Mouse (Mus musculus) lung, postnatal 36 days (tissue): ENCODE data around the gene Supt5.
A peak's percentile ranks its signal among the peaks of the same experiment; 100 is the strongest.

Source experiments
- DNase-seq: peaks from one replicate; pipeline ENCODE4 v3.0.0; 2022; ENCODE audit warnings: mixed read lengths

Gene Supt5

DNA sequence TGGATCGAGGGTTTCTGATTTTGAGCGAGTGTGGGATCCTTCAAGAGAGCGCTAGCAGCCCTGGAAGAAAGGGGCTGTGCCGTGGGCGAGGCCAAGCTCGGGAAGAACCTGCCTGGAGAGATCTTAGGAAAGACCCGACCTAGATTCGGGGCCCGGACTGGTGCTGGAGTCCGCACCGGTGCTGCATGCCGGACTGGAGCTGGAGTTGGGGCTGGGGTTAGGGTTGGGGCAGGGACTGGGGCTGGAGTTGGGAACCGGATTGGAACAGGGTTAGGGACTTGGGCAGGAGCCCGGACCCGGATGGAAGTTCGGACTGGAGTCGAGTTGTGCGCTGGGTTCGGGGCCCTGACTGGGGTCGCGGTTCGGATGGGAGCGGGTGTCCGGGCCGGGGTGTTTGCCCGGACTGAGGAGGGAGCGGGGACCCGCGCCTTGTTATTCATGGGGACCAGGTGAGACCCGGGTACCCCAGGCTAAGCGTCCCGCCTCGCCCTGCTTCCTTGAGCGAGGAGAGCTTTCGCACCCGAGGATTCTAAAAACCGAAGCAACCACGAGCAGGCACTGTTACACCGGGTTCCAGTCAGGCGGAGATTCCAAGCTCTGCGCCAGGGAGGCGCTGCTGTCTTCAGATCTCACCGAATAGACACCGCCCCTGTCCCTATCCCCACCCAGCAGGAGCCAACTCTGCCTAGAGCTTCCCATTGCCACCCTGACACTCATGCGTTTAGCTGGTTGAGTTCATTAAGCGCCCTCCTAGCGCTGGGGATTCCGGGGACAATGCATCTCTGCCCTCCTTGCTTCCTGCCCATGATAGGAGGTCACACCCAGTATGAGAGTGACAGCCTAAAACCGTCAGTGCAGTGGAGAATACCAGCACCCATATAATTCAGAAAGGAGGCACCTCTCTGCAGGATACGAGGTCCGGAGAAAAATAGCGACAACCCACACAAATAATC, 47.6 kb downstream of the Supt5 start, which contains the start of gene Selenov:
Gene Selenov, minus strand, starts transcription at position 549 of the 953 bp plus-strand sequence.
- DNase-seq: no peak

DNA sequence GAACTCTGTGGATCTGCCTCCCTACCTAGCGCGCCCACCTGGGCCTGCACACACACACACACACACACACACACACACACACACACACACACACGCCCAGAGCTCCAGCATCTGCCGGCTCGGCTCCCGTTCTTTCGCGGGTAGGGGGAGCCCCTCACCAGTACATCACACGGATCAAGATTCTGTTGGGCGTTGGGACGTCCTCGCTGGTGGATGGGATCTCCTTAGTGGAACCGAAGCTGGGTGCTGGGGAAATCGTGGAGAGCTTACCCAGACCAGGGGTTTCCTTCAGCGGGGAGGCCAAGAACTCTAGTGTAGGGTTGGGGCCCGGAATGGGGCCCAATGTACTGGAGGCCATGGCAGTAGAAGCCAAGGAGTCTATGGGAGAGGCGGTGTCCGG, 48.4 kb downstream of the Supt5 start:
- no peak for DNase-seq

DNA sequence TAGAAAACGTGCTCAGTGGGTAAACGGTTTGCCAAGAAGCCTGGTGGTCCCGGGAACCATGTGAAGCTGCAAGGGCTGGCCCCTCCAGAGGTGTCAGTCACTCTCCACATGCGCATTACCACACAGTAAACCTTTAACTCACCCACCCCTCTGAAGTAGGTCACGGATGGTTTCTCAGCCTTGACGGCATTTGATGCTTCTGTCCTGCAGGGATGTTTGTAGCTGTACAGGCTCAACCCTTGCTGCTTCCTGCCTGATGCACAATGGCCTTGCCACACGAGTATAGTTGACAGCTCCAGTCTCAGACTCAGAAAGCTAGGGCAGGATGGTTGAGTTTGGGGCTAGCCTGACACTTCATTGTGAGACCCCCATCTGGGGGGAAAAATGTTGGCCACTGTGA, 57.9 kb downstream of the Supt5 start:
- DNase-seq: no peak

DNA sequence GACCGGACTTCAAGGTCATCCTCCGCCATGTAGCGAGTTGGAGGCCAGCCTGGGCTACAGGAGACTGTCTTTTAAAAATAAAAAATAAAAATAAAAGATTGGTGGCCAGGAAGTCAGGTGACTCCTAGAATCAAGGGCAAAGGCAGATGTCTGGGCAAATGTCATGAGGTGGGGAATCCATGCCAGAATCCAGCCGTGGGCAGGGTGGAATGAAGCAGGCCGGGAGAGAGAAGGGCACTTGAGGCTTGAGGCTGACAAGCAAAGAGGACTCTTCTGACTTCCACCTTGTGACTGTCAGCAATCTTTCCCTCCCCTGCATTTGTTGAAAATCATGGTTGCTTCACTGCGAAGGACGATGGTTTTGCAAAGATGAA, 60.3 kb downstream of the Supt5 start:
- DNase-seq: no peak

DNA sequence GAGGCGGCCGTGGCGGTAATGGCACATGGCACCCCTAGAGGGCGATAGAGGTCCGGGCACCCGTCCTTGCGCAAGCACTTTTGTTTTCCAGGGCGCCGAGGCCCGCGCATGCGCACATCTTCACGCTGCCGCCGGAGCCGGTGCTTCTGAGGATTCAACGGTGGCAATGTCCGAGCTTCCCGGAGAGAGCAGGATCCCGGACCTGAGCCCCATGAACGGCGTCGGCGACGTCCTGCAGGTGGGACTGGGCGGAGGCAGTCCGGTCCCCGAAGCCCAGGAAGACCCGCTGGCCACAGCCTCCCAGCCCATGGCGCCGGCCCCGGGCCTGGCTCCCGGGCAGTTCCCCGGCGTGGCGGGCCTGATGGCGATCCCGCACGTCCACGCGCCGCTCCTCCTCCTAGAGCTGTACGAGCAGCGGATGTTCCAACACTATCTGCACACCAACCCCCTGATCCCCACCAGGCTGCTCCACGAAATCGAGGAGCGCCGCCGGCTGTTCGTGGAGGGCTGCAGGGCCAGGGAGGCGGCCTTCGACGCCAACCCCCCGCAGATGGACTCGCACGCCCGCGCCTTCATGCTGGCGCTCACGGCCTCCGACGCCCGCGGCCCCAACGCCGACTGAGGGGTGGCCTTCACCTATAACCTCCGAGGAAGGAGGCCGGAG, 60.8 kb downstream of the Supt5 start, which contains the start of gene Eid2b:
Gene Eid2b, plus strand, starts transcription at position 125 of the 664 bp plus-strand sequence.
- DNase-seq: peak; percentile 96

DNA sequence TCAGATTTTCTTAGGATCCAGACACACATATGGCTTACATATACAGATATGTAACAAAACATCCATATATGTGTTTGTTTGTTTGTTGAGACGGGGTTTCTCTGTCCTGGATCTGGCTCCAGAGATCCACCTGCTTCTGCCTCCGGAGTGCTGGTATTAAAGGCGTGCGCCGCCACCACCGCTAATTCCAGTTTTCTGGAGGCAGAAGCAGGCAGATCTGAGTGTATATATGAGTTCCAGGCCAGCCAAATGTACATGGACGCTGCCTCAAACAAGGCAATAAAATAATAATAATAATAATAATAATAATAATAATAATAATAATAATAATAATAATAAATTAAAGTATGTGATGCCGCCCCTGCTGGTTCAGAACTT, 61.3 kb downstream of the Supt5 start:
- no peak for DNase-seq

DNA sequence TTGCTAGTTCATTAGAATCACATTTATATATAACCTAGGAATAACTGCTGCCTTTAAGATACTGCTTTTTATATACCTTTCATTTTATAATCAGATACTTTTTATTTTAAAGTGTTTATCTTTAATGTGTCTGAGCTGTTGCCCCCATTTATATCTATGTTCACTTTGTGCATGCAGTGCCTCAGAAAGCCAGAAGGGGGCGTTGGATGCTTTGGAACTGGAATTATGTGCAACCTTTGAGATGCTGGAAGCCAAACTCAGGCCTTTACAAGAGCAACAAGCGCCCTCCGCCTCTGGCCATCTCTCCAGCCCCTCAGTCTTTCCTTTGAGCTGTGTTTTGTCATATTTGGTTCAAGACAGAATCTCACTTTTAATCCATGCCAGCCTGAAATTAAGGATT, 66.8 kb downstream of the Supt5 start:
- DNase-seq: no peak

DNA sequence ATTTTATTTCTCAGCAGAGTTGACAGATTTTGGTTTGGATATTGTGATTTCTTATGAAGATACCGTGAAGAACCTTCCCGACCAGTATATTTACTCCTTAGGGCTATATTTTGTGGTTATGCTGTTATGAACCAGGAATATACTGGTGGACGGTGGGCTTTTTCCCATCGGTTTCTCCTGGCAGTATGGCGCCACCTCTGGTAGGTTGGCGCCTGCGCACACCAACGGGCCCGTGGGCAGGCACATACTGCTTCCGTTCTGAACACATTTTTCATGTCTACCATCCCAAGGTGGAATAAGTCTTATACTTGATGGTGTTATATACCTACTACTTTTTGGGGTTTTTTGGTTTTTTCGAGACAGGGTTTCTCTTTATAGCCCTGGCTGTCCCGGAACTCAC, 69.2 kb downstream of the Supt5 start:
- no peak for DNase-seq

DNA sequence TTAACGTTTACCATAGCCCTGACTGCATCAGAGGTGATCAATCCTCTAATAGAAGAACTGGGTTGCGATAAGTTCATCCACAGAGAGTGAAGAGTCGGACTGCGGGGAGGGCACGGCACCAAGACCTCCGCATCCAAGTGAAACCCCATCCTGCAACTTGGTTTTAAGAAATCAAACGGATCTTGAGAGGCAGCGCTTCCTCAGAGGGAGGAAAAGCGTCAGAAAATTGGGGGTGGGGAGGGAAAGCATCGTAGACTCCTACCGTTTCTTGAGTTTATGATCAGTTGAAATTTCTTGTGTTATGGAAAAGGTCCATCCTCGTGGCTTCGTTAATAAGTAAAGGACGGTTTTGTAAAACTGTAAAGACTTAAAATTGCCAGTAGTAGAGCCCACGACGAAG, 70.0 kb downstream of the Supt5 start:
- DNase-seq: no peak

DNA sequence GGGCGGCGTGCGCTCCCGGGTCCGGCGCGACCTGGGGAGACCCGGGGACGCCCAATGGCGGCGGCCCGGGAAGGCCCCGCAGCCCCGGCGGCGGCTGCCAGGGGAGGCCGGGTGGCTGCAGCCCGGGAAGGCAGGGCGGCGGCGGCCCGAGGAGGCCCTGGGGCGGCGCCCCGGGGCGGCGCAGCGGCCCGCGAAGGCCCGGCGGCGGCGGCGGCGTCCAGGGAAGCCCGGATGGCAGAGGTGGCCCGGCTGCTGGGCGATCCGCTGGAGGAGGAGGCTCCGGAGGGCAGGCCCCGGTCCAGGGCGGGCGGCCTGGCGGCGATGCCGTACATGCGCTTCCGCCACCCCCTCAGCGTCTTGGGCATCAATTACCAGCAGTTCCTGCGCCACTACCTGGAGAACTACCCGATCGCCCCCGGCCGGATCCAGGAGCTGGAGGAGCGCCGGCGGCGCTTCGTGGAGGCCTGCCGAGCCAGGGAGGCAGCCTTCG, 70.5 kb downstream of the Supt5 start:
- peak; percentile 53 for DNase-seq

DNA sequence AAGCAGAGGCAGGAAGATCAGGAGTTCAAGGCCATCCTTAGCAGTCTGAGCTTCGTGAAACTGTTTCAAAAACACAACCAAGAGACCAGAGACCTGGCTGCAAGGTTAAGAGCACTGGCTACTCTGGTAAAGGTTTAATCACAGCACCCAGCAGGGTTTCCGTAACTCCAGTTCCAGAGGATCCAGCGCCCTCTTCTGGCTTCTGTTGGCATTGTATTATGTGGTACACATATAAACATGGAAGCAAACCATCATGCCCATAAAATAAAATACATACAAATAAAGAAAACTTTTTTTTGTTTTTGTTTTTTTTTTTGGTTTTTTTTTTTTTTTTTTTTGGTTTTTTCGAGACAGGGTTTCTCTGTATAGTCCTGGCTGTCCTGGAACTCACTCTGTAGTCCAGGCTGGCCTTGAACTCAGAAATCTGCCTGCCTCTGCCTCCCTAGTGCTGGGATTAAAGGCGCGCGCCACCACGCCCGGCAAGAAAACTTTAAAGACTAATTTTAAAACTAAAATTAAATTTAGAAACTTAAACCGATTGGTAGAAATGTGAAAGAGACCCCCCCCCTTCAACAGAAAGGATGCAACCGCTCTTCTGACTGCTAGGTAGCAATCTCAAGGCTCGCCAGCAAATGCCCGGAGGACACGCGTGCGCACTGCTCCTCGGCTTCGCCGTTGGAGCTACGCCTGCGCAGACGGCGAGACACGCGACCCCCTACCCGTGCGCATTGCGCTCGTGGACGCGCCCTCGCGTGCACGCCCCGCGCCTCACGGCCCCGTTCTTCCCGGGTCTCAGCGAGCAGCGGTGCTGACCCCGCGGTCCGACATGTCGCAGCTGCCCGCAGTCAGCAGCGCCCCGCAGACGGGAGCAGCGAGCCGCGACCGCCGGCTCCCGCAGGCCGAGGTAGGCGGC, 71.2 kb downstream of the Supt5 start, which contains the start of gene Eid2:
Gene Eid2, plus strand, starts transcription at position 753 of the 913 bp plus-strand sequence.
- DNase-seq: peak; percentile 76

DNA sequence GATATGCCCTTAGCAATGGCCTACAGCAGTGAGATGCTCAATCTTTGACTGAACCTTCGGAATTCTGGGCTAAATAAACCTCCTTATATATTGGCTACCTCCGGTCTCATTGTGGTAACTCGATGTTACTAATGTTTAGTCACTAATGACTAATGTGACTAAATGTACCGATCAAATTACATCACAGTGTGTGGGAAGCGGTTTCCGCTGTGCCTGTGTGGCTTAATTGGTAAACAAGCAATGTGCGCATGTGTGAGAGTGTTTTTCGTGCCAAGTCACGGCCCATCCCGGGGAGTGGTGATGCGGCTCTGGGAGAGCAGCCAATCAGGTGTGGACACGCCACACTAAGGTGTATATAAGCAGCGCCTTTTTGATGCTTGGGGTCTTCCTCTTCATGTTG, 73.2 kb downstream of the Supt5 start:
- no peak for DNase-seq
